Mouse (Mus musculus): ENCODE data around the gene Vmn2r54.
"Not testable (repeated sequence)": the region's sequence is repeated elsewhere in the genome, so short reads cannot be mapped to it uniquely, and the experiment has no call there.

Vmn2r54 gene

DNA sequence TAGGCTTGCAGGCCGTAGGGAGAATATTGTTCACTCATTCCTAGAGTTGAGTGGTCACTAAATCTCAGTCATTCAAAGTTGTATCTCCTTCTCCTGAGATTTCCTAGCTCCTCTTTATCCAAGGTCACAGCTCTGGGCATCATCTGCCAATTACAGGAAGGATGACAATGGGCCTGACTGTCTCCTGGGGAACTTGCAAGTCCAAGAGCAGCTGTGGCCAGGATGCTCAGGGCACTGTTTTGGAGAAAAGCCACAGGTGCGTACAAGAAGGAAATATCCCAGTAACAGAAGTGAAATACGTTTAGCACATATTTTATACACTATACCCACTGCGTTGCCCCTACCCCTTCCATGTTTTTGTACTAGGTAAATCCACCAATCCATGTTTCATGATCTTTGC, at the start of gene Vmn2r54:
Gene Vmn2r54, minus strand, starts transcription at position 101 of the 400 bp plus-strand sequence.
- in situ Hi-C loops (cut with MboI, MseI) = not testable (repeated sequence)

DNA sequence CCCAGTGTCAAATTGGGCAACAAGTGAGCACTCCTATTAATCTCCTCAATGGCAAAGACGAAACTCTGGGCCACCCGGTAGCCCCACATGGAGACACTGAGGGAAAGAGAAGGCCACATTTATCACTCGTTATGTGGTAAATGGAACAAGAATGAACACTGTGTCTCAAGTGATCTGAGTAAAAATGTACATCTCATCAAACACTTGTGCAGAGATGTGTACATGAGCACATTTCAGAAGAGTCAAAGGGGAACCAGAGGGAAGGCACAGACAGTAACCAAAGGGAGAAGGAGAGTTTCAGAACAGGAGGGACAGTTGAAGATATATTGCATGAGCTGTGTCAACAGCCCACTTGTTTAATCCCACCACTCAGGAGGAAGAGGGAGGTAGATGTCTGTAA, 44.8 kb upstream of the Vmn2r54 start, which contains the start of gene Vmn2r55:
Gene Vmn2r55, minus strand, starts transcription at position 101 of the 400 bp plus-strand sequence.
- in situ Hi-C loops (cut with MboI, MseI) = loop anchor here (5.0 kb wide), 1 partner anchor 48 kb away; no protein-coding TSS in a partner anchor

DNA sequence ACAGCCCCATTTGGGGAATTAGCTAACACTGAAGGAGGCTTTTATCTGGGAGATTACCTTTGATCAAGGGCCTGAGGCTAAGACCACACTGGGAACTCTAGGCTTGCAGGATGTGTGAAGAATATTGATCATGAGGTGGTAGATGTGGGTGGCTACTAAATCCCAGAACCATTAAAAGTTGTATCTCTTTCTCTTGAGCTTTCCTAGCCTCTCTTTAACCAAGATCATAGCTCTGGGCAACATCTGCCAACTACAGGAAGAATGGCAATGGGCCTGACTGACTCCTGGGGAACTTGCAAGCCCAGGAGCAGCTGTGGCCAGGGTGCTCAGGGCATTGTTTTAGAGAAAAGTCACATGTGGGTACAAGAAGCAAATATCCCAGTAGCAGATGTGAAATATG, 31.4 kb downstream of the Vmn2r54 start, which contains the start of gene Vmn2r53:
Gene Vmn2r53, minus strand, starts transcription at position 101 of the 400 bp plus-strand sequence.
- in situ Hi-C loops (cut with MboI, MseI) = no loop called here

Data from regulatory T cell (primary cell).